Comparison of ENCODE assay signal across 11 mouse cellular contexts in genomic region chr1:43530295-43531020, GRCm38 (mm10).
DNase-seq lines count a peak whose midpoint lies in the region; ATAC-seq and TF ChIP-seq lines count a peak whose summit lies in the region.
"Had no signal": no experiment of that assay in that cellular context is flagged by ENCODE, and none has a peak within 500 bp of the region (broad histone marks: within the 10 kb centered on the region; RNA-seq: fewer than 3 reads in every experiment).

No protein-coding gene starts in this region.

- no peak overlapping the region for H3K9ac ChIP-seq in embryonic facial prominence, embryonic 15.5 days
- H3K9ac ChIP-seq in intestine, embryonic 16.5 days (ENCODE audit: low read depth, low read length): no peak overlapping the region
- no peak overlapping the region for H3K9ac ChIP-seq in intestine, embryonic 15.5 days
- no peak overlapping the region for H3K9ac ChIP-seq in kidney, postnatal 0 days (ENCODE audit: low read depth, low read length)
- H3K9ac ChIP-seq: liver, embryonic 15.5 days; midbrain, embryonic 15.5 days had no signal

- H3K9me3 ChIP-seq in embryonic facial prominence, embryonic 15.5 days (replicated peaks): no peaks in the 10 kb centered on the region
- no peaks in the 10 kb centered on the region for H3K9me3 ChIP-seq in embryonic facial prominence, embryonic 10.5 days
- no peaks in the 10 kb centered on the region for H3K9me3 ChIP-seq in intestine, embryonic 16.5 days (ENCODE audit: control insufficient read depth, low read length)
- no peaks in the 10 kb centered on the region for H3K9me3 ChIP-seq in intestine, embryonic 15.5 days
- no peaks in the 10 kb centered on the region for H3K9me3 ChIP-seq in kidney, postnatal 0 days (replicated peaks; ENCODE audit: low read length)
- H3K9me3 ChIP-seq: liver, embryonic 15.5 days; midbrain, embryonic 15.5 days had no signal

- no peak overlapping the region for H3K4me2 ChIP-seq in embryonic facial prominence, embryonic 15.5 days (replicated peaks)
- H3K4me2 ChIP-seq in intestine, embryonic 16.5 days (ENCODE audit: low read depth, low read length): no peak overlapping the region
- H3K4me2 ChIP-seq in intestine, embryonic 15.5 days (replicated peaks): no peak overlapping the region
- H3K4me2 ChIP-seq in kidney, postnatal 0 days (ENCODE audit: low read length): 0 out of 2 replicates have a peak overlapping the region, but pooled peaks have one; percentile 14
- H3K4me2 ChIP-seq: liver, embryonic 15.5 days; midbrain, embryonic 15.5 days had no signal

- peaks cover 9% of the 10 kb centered on the region; the same call in 1 of the 2 replicates for H3K36me3 ChIP-seq in embryonic facial prominence, embryonic 15.5 days
- peaks cover 30% of the 10 kb centered on the region for H3K36me3 ChIP-seq in embryonic facial prominence, embryonic 10.5 days (replicated peaks)
- H3K36me3 ChIP-seq in intestine, embryonic 16.5 days (ENCODE audit: control insufficient read depth, insufficient read depth, low read length): no peaks in the 10 kb centered on the region
- H3K36me3 ChIP-seq in intestine, embryonic 15.5 days: no peaks in the 10 kb centered on the region
- no peaks in the 10 kb centered on the region for H3K36me3 ChIP-seq in kidney, postnatal 0 days (ENCODE audit: insufficient read depth, low read length)
- H3K36me3 ChIP-seq: liver, embryonic 15.5 days; midbrain, embryonic 15.5 days had no signal

- 0 out of 2 replicates have a peak overlapping the region, but pooled peaks have one; percentile 7 for H3K27ac ChIP-seq in embryonic facial prominence, embryonic 15.5 days (replicated peaks)
- no peak overlapping the region for H3K27ac ChIP-seq in embryonic facial prominence, embryonic 10.5 days (replicated peaks)
- H3K27ac ChIP-seq in intestine, embryonic 16.5 days (ENCODE audit: low read length): peak overlapping the region; percentile 17; the same call in 1 of the 2 replicates
- no peak overlapping the region for H3K27ac ChIP-seq in intestine, embryonic 15.5 days
- no peak overlapping the region for H3K27ac ChIP-seq in kidney, postnatal 0 days
- H3K27ac ChIP-seq in olfactory bulb, adult 2 months (ENCODE audit: insufficient read depth, low read depth, low read length): 0 out of 2 replicates have a peak overlapping the region, but pooled peaks have one; percentile 1
- H3K27ac ChIP-seq: liver, embryonic 15.5 days; midbrain, embryonic 15.5 days had no signal

- DNase-seq in embryonic facial prominence, embryonic 10.5 days (ENCODE audit: low spot score): no peak
- DNase-seq in kidney, postnatal 0 days (ENCODE audit: low spot score): peak; percentile 85
- DNase-seq in ovary, postnatal 14 days (ENCODE audit: low spot score): no peak
- DNase-seq in right cerebral cortex, adult 2 months (ENCODE audit: low spot score in 2 of 2): no peak
- DNase-seq: thymus, postnatal 25 days had no signal

- no peak for ATAC-seq in embryonic facial prominence, embryonic 15.5 days (ENCODE audit: insufficient number of reproducible peaks, low FRiP score, low TSS enrichment, low read depth)
- no peak for ATAC-seq in intestine, embryonic 16.5 days
- ATAC-seq in intestine, embryonic 15.5 days: no peak
- peak; percentile 79; the same call in 1 of the 2 replicates for ATAC-seq in kidney, postnatal 0 days (replicated peaks; ENCODE audit: low FRiP score, low read depth)
- ATAC-seq: midbrain, embryonic 15.5 days had no signal

- no peak for TF ChIP-seq CTCF in kidney, postnatal 0 days (IDR thresholded peaks at IDR 0.05; ENCODE audit: low read depth)
- TF ChIP-seq CTCF in olfactory bulb, adult 2 months (IDR thresholded peaks at IDR 0.05; ENCODE audit: insufficient read depth, low read depth, low read length): no peak

- 64% methylated on average over 7 of the region's 7 CpGs for WGBS in embryonic facial prominence, embryonic 15.5 days
- 77% methylated on average over 7 of the region's 7 CpGs for WGBS in embryonic facial prominence, embryonic 10.5 days
- 68% methylated on average over 7 of the region's 7 CpGs for WGBS in intestine, embryonic 16.5 days
- 65% methylated on average over 7 of the region's 7 CpGs for WGBS in intestine, embryonic 15.5 days
- 21% methylated on average over 7 of the region's 7 CpGs for WGBS in kidney, postnatal 0 days
- WGBS in olfactory bulb, adult 2 months: 70% methylated on average over 7 of the region's 7 CpGs

- no peak overlapping the region for H3K4me3 ChIP-seq in embryonic facial prominence, embryonic 15.5 days (replicated peaks)
- H3K4me3 ChIP-seq in embryonic facial prominence, embryonic 10.5 days: no peak overlapping the region
- H3K4me3 ChIP-seq in intestine, embryonic 16.5 days (ENCODE audit: low read length): no peak overlapping the region
- H3K4me3 ChIP-seq in intestine, embryonic 15.5 days (replicated peaks): no peak overlapping the region
- H3K4me3 ChIP-seq in kidney, postnatal 0 days (replicated peaks; ENCODE audit: low read depth, low read length): no peak overlapping the region
- H3K4me3 ChIP-seq in olfactory bulb, adult 2 months (ENCODE audit: insufficient read depth, low read depth, low read length): no peak overlapping the region
- H3K4me3 ChIP-seq: liver, embryonic 15.5 days; midbrain, embryonic 15.5 days had no signal

- TF ChIP-seq POLR2A in olfactory bulb, adult 2 months (IDR thresholded peaks at IDR 0.05; ENCODE audit: insufficient read depth, low read depth, low read length): no peak

- no peaks in the 10 kb centered on the region for H3K27me3 ChIP-seq in embryonic facial prominence, embryonic 15.5 days
- no peaks in the 10 kb centered on the region for H3K27me3 ChIP-seq in embryonic facial prominence, embryonic 10.5 days (replicated peaks; ENCODE audit: low read depth, poor library complexity, severe bottlenecking)
- H3K27me3 ChIP-seq in intestine, embryonic 16.5 days (replicated peaks; ENCODE audit: control insufficient read depth, insufficient read depth, low read length): no peaks in the 10 kb centered on the region
- H3K27me3 ChIP-seq in intestine, embryonic 15.5 days (replicated peaks): no peaks in the 10 kb centered on the region
- H3K27me3 ChIP-seq in kidney, postnatal 0 days (ENCODE audit: insufficient read depth, low read length): no peaks in the 10 kb centered on the region
- H3K27me3 ChIP-seq: liver, embryonic 15.5 days; midbrain, embryonic 15.5 days had no signal

- peaks cover 24% of the 10 kb centered on the region for H3K4me1 ChIP-seq in embryonic facial prominence, embryonic 15.5 days
- peaks cover 25% of the 10 kb centered on the region for H3K4me1 ChIP-seq in embryonic facial prominence, embryonic 10.5 days
- peaks cover 14% of the 10 kb centered on the region for H3K4me1 ChIP-seq in intestine, embryonic 16.5 days (ENCODE audit: control insufficient read depth, insufficient read depth, low read length)
- H3K4me1 ChIP-seq in intestine, embryonic 15.5 days (replicated peaks): 0 out of 2 replicates have a peak, but pooled peaks cover 7% of the 10 kb centered on the region
- H3K4me1 ChIP-seq in kidney, postnatal 0 days (replicated peaks; ENCODE audit: insufficient read depth, low read length): peaks cover 15% of the 10 kb centered on the region
- H3K4me1 ChIP-seq in olfactory bulb, adult 2 months (ENCODE audit: control insufficient read depth, insufficient read depth, low read length): peaks cover 6% of the 10 kb centered on the region

Comparison
In these comparisons a context has a peak if more than half of its experiments do, and no peak if none do; other contexts are left out.
1. H3K27ac ChIP-seq: peak in embryonic facial prominence, embryonic 15.5 days (single experiment), intestine, embryonic 16.5 days (single experiment) and olfactory bulb, adult 2 months (single experiment); none in embryonic facial prominence, embryonic 10.5 days (single experiment), intestine, embryonic 15.5 days (single experiment) and kidney, postnatal 0 days (single experiment).